Mouse (Mus musculus) heart, embryonic 10.5 days (tissue): ENCODE measurements around the gene Wdr25. TPM values are rescaled to one million over a fixed set of nuclear protein-coding genes. Genes with fewer than 3 reads are reported as not detected.

Experiments used
- DNase-seq: peaks from one replicate; pipeline ENCODE4 v3.0.0-alpha.2; 2017; ENCODE audit warnings: low spot score
- H3K27ac ChIP-seq: fragments of 300-500 bp; sonication (generic); 2 replicates; pipeline ENCODE4 v1.5.1; 2016; ENCODE audit warnings: mild to moderate bottlenecking
- H3K27me3 ChIP-seq: fragments of 300-500 bp; sonication (generic); 2 replicates; pipeline ENCODE4 v1.6.1; 2016; ENCODE audit warnings: mild to moderate bottlenecking; ENCODE audit not compliant: poor library complexity, insufficient read depth, severe bottlenecking
- H3K36me3 ChIP-seq: fragments of 300-500 bp; sonication (generic); 2 replicates; pipeline ENCODE4 v1.6.1; 2016; ENCODE audit warnings: mild to moderate bottlenecking, moderate library complexity
- H3K4me1 ChIP-seq: fragments of 300-500 bp; sonication (generic); 2 replicates; pipeline ENCODE4 v1.6.1; 2016; ENCODE audit warnings: mild to moderate bottlenecking
- H3K4me3 ChIP-seq: fragments of 300-500 bp; sonication (generic); 2 replicates; pipeline ENCODE4 v1.5.1; 2016; ENCODE audit warnings: mild to moderate bottlenecking, moderate library complexity
- H3K9me3 ChIP-seq: fragments of 300-500 bp; sonication (generic); 2 replicates; pipeline ENCODE4 v1.6.1; 2016; ENCODE audit warnings: mild to moderate bottlenecking, moderate library complexity
- WGBS: fragments of 180-500 bp; shearing (Covaris S2); methylation state at CpG from one replicate; pipeline ENCODE4 v1.1.7; 2016; 5-methylcytosine and 5-hydroxymethylcytosine counted together
- polyA plus RNA-seq: library from polyadenylated mRNA; unstranded; fragments of >200 nt; fragmentation: Nextera tagmentation; extraction: Ambion mirVana; gene quantifications from 2 replicates; pipeline ENCODE4 v1.2.1, GENCODE M21; 2016

Wdr25 gene
- polyA plus RNA-seq, 1 experiment from 2014 or later: 8.4 TPM

GRCm38 (mm10) chr12:108928249-108928648 lies 34.8 kb downstream of the Wdr25 start:
- no peak overlapping the region for H3K4me3 ChIP-seq
- no peaks in the 10 kb centered on the region for H3K9me3 ChIP-seq
- H3K36me3 ChIP-seq: no peaks in the 10 kb centered on the region
- peaks cover 8% of the 10 kb centered on the region; the same call in 1 of the 2 replicates for H3K4me1 ChIP-seq
- WGBS: 76% methylated on average over 2 of the region's 2 CpGs
- no peak for DNase-seq
- H3K27ac ChIP-seq: no peak overlapping the region
- no peaks in the 10 kb centered on the region for H3K27me3 ChIP-seq

DNA sequence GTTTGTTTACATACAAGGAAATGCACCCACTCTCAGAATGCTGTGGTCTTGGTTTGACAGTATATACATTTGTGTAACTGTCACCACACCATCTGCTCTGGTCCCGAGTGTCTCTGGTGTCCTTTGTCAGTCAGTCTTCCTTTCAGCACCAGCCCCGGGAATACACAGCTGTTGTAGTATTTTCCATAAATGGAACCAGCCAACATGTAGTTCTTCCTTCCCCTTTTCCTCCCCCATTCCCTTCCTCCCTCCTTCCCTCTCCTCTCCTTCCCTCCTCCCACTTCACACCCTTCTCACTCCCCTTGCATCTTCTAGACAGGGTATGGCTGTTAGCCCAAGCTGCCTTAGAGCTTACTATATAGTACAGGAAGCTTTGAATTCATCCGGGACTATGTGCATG lies 36.0 kb downstream of the Wdr25 start:
- no peaks in the 10 kb centered on the region for H3K36me3 ChIP-seq
- H3K4me1 ChIP-seq: peaks cover 6% of the 10 kb centered on the region; the same call in 1 of the 2 replicates
- 50% methylated on average over 3 of the region's 3 CpGs for WGBS
- no peaks in the 10 kb centered on the region for H3K27me3 ChIP-seq
- DNase-seq: no peak
- no peaks in the 10 kb centered on the region for H3K9me3 ChIP-seq
- H3K4me3 ChIP-seq: no peak overlapping the region
- no peak overlapping the region for H3K27ac ChIP-seq

DNA sequence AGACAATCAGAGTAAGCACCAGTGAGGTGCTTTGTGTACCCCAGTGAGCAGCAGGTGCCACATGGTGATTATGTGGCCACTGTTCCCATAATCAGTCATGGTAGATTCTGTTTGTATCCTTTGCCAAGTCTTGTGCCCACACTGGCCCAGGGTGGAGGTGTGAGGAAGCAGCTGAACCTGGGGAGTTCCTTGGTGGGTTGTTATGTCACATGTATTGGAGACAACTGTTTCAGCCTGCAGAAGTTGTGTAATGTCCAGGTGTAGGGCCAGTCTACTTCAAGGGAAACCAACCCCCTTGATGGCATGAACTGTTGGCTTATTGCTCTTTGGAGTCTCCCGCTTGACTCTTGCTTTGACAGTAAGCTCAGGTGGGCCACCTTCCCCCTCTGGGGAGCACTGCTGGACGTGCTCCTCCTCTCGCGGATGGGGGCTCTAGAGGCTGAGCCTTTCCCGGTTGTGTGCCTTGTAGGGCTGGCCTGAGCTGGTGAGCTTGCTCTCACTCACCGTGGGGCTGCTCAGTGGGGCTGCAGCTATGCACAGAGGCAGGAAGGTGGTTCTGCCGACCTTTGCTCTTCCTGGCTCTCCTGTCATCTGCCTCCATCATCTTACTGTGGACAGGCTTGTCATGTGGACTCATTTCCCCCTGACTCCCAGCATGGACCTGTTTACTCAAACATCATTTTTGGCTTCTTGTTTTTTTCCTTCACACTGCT lies 38.1 kb downstream of the Wdr25 start:
- Histone ChIP-seq H3K4me3 (no peak overlapping the region), H3K9me3 (no peaks in the 10 kb centered on the region), H3K27ac (no peak overlapping the region), H3K27me3 (no peaks in the 10 kb centered on the region), H3K36me3 (no peaks in the 10 kb centered on the region), H3K4me1 (peaks cover 4% of the 10 kb centered on the region; the same call in 1 of the 2 replicates)
- WGBS: 37% methylated on average over 7 of the region's 7 CpGs
- no peak for DNase-seq

DNA sequence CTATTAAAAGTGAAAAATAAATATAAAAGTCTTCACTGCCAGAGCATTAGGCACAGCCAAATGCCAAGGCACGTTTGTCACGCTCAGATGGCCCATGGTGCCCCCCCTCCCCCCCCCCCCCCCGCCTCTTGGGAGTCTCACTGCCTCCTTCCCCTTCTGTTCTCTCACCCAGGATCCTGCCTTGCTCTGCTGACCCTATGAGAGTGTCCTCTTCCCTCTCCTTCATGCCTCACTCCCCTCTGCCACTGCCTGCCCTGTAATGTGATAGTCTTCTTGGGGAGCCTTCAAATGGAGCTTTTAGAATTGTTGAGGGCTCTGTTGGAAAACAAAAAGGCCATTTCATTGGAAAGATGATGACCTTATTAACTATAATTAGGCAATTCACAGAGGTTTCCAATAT lies 38.7 kb downstream of the Wdr25 start:
- Histone ChIP-seq H3K27ac (no peak overlapping the region), H3K4me3 (no peak overlapping the region), H3K4me1 (peaks cover 7% of the 10 kb centered on the region; the same call in 1 of the 2 replicates), H3K9me3 (no peaks in the 10 kb centered on the region), H3K27me3 (no peaks in the 10 kb centered on the region), H3K36me3 (no peaks in the 10 kb centered on the region)
- no peak for DNase-seq
- whole genome bisulfite sequencing: 61% methylated on average over 2 of the region's 3 CpGs

GRCm38 (mm10) chr12:108934231-108934630 lies 40.8 kb downstream of the Wdr25 start:
- peaks cover 14% of the 10 kb centered on the region; the same call in 1 of the 2 replicates for H3K4me1 ChIP-seq
- H3K27me3 ChIP-seq: no peaks in the 10 kb centered on the region
- H3K4me3 ChIP-seq: no peak overlapping the region
- 78% methylated on average over 6 of the region's 6 CpGs for whole genome bisulfite sequencing
- no peaks in the 10 kb centered on the region for H3K36me3 ChIP-seq
- no peak overlapping the region for H3K27ac ChIP-seq
- no peak for DNase-seq
- H3K9me3 ChIP-seq: no peaks in the 10 kb centered on the region

DNA sequence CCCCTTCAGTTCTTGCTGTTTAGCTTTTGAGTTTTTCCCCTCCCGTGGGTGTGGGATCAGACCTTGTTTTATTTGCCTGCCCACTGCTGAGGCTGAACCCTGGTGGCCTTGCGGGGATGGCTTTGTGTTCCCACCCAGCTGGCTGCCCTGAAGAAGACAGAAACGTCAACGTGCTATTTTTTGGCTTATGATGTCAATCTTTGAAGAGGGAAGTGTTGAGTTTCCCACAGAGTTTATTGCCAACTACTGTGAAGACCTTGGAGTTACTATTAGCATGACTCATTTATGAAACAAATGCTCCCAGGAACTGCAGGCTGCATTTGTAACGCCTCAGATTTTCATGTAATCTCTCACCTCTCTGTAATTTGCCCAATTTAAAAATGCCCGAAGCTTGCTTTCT lies 43.4 kb downstream of the Wdr25 start:
- H3K4me1 ChIP-seq: peaks cover 15% of the 10 kb centered on the region; the same call in 1 of the 2 replicates
- no peaks in the 10 kb centered on the region for H3K9me3 ChIP-seq
- 76% methylated on average over 6 of the region's 6 CpGs for WGBS
- H3K27ac ChIP-seq: no peak overlapping the region
- DNase-seq: no peak
- no peak overlapping the region for H3K4me3 ChIP-seq
- no peaks in the 10 kb centered on the region for H3K36me3 ChIP-seq
- H3K27me3 ChIP-seq: no peaks in the 10 kb centered on the region

DNA sequence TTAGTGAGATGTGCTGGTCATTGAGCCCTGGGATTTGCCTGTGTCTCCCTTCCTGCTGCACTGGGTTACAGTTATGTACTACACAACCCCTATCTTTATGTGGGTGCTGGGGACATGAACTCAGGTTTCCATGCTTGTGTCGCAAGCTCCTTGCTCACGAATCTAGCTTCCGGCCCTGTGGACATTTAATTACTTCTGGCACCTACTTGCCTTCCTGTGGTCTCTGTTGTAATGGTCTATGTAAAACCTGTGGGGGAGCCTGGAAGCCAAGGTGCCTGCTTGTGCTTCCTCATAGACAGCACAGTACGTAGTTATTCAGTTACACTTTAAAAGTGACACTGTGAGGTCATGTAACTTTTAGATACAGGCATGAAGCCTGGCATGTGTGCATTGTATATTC lies 44.1 kb downstream of the Wdr25 start:
- no peak overlapping the region for H3K27ac ChIP-seq

DNA sequence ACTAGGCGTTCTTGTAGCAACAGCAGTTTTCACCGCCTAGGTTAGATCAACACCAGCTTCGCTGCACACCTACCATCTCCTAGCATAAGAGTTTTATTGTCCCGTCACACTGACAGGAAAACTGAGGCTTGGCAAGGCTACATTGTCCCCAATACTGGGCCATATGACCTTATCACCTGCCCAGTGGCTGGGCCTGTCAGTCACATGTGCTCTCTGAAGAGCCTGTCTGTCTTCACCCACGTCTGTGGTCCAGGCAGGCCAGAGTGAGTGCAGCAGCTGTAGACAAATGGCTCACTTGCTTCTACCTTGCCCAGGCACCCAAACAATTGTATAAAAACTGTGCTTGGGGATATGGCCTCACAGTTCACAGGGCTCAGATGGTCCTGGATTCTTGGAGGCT lies 45.4 kb downstream of the Wdr25 start:
- Histone ChIP-seq H3K27ac (no peak overlapping the region), H3K36me3 (no peaks in the 10 kb centered on the region), H3K9me3 (no peaks in the 10 kb centered on the region), H3K4me1 (peaks cover 15% of the 10 kb centered on the region; the same call in 1 of the 2 replicates), H3K27me3 (no peaks in the 10 kb centered on the region), H3K4me3 (no peak overlapping the region)
- DNase-seq: no peak
- 73% methylated on average over 5 of the region's 5 CpGs for WGBS

More for the DNA sequence above, 44.1 kb downstream of the Wdr25 start:
- Histone ChIP-seq H3K36me3 (no peaks in the 10 kb centered on the region), H3K4me1 (peaks cover 15% of the 10 kb centered on the region; the same call in 1 of the 2 replicates), H3K9me3 (no peaks in the 10 kb centered on the region), H3K27me3 (no peaks in the 10 kb centered on the region), H3K4me3 (no peak overlapping the region)
- 82% methylated on average over 4 of the region's 4 CpGs for WGBS
- DNase-seq: no peak

- DNase-seq: no peak
- no peaks in the 10 kb centered on the region for H3K9me3 ChIP-seq
- H3K4me1 ChIP-seq: peaks cover 15% of the 10 kb centered on the region; the same call in 1 of the 2 replicates
- H3K36me3 ChIP-seq: no peaks in the 10 kb centered on the region
- no peak overlapping the region for H3K27ac ChIP-seq
- H3K27me3 ChIP-seq: no peaks in the 10 kb centered on the region
- H3K4me3 ChIP-seq: no peak overlapping the region
- 86% methylated on average over 9 of the region's 9 CpGs for WGBS
Measured at GRCm38 (mm10) chr12:108939317-108939716, 45.9 kb downstream of the Wdr25 start.

GRCm38 (mm10) chr12:108940255-108940654 lies 46.8 kb downstream of the Wdr25 start:
- Histone ChIP-seq H3K4me3 (no peak overlapping the region), H3K4me1 (peaks cover 15% of the 10 kb centered on the region; the same call in 1 of the 2 replicates), H3K27me3 (no peaks in the 10 kb centered on the region), H3K27ac (no peak overlapping the region), H3K36me3 (no peaks in the 10 kb centered on the region), H3K9me3 (no peaks in the 10 kb centered on the region)
- DNase-seq: no peak
- 45% methylated on average over 1 of the region's 1 CpGs for WGBS

DNA sequence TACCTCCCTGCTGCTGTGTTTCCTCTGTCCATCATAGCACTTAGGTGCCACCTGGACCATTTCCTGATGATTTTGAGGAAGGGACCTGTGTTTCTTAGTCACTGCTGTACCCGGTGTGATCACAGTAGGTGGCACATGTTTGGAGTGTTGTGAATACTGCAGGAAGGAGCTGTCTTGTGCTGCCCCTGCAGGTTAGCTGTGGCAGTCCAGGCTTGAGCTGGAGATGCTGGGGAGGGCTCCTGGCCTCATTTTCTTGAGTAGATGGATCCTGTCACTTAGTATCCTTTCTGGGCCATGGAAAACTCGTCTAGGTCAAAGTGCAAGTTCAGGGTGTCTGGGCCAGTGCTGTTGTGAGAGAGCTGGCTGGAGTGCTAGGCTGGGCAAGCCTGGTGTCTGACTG lies 47.9 kb downstream of the Wdr25 start:
- H3K4me1 ChIP-seq: peaks cover 13% of the 10 kb centered on the region; the same call in 1 of the 2 replicates
- H3K27ac ChIP-seq: no peak overlapping the region
- WGBS: 69% methylated on average over 2 of the region's 2 CpGs
- H3K36me3 ChIP-seq: no peaks in the 10 kb centered on the region
- DNase-seq: no peak
- H3K4me3 ChIP-seq: no peak overlapping the region
- H3K27me3 ChIP-seq: no peaks in the 10 kb centered on the region
- H3K9me3 ChIP-seq: no peaks in the 10 kb centered on the region

- DNase-seq: no peak
- no peak overlapping the region for H3K27ac ChIP-seq
- H3K4me1 ChIP-seq: 0 out of 2 replicates have a peak, but pooled peaks cover 8% of the 10 kb centered on the region
- no peaks in the 10 kb centered on the region for H3K27me3 ChIP-seq
- no peak overlapping the region for H3K4me3 ChIP-seq
- no peaks in the 10 kb centered on the region for H3K9me3 ChIP-seq
- 84% methylated on average over 14 of the region's 14 CpGs for WGBS
- H3K36me3 ChIP-seq: no peaks in the 10 kb centered on the region
Measured at GRCm38 (mm10) chr12:108942203-108942923, 48.9 kb downstream of the Wdr25 start.

DNA sequence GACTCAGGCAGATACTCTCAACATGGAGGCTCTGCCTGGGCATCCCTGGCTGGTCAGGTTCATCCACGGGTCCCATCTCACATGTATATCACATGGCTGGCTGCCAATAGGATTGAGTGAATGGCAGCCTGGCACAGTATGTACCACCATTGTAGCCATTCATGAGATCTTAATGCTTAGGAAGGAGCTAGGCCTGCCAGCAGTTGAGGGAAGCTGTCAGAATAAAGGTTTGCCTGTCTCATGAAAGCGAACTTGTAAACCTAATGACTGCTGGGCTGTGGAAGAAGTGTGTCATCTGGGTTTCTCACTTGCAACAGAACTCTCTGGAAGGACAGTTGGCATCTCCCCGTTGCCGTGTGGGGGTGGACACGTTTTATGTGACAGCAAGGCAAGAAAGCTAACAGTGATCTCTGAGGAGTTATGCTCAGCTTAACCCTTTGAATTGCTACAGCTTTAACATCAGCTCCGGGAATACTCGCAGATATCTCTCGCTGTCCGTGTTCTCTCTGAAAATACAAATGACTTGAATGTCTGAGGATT lies 59.6 kb downstream of the Wdr25 start:
- 80% methylated on average over 9 of the region's 9 CpGs for WGBS
- no peaks in the 10 kb centered on the region for H3K36me3 ChIP-seq
- H3K27ac ChIP-seq: no peak overlapping the region
- H3K4me3 ChIP-seq: no peak overlapping the region
- H3K4me1 ChIP-seq: peaks cover 11% of the 10 kb centered on the region
- DNase-seq: no peak
- H3K9me3 ChIP-seq: no peaks in the 10 kb centered on the region
- peaks cover 4% of the 10 kb centered on the region; the same call in 1 of the 2 replicates for H3K27me3 ChIP-seq
